ENCODE assay signal across 1 mouse cellular context in the genomic region with DNA sequence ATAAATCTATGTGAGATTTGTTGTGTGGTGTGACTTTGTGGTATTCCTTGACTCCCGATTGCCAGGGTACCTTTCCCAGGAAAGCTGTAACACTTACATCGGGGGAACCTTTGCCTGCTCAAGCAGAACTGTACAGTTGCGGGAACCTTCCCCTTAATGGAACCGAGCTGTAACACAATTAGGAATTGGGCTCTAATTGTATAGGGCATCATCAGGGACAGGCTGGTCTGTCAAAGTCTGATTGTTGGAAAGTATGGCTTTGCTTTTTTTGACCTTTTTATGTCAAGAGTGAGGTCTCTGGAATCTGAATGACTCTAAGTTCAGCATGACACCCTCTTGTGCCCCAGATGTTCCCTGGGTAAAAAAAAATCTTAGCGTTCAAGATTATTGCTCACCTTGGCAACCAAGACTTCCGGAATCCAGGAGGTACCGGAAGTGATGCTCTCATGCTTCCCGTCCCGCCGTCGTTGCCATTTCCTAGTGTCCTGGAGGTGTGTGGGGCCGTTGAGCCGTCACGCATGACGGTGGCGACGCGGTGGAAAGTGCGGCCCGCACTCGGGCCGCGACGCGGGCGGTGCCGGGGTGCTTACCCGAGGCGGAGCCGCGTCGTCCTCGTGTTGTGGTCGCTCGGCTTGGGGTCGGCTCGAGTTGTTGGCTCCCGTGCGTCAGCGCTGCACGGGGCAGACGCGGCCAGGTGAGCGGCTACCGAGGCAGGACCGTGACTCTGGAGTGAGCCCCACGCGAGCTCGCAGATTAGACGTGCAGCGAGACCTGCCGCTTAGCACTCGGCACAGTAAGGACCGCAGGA.
A peak's percentile ranks its signal among the peaks of the same experiment; 100 is the strongest.
TF ChIP-seq lines count a peak whose summit lies in the region.

No protein-coding gene starts in this region.

TF ChIP-seq in myocyte, 11 proteins besides CTCF, POLR2A, EP300 and RAD21:
- no peak for TF ChIP-seq MAX (IDR thresholded peaks at IDR 0.05; ENCODE audit: low read depth)
- no peak for TF ChIP-seq MYOD1 (IDR thresholded peaks at IDR 0.05; ENCODE audit: control insufficient read depth in 1 of 3, insufficient read length in 2 of 3, low read depth in 2 of 3)
- TF ChIP-seq CEBPB (IDR thresholded peaks at IDR 0.05; ENCODE audit: insufficient read depth, poor library complexity, severe bottlenecking) = no peak
- TF ChIP-seq SRF (IDR thresholded peaks at IDR 0.05; ENCODE audit: control insufficient read depth, insufficient read length, low read depth) = no peak
- TF ChIP-seq POLR2AphosphoS2 (IDR thresholded peaks at IDR 0.05; ENCODE audit: insufficient read length, low read depth) = peak; percentile 74
- TF ChIP-seq E2F4 (IDR thresholded peaks at IDR 0.05; ENCODE audit: insufficient read depth) = no peak
- TF ChIP-seq MYOG (IDR thresholded peaks at IDR 0.05; ENCODE audit: control insufficient read depth in 1 of 3, insufficient read depth in 1 of 3, insufficient read length in 2 of 3, low read depth in 2 of 3) = no peak
